Mouse (Mus musculus) MEL (cell line): ENCODE data around the gene Cenpp.

ENCODE experiments used
- CTCF ChIP-seq, 3 experiments: IDR thresholded peaks in 2 of 3; conservative IDR thresholded peaks in 1 of 3; 2 replicates each; pipeline ENCODE4 v1.5.1; 2011 to 2012; ENCODE audit warnings: low read length in 3 of 3, low read depth in 2 of 3, mild to moderate bottlenecking in 2 of 3, improper control_type of control experiment in 1 of 3, inconsistent platforms in 1 of 3, mixed read lengths in 1 of 3, moderate library complexity in 1 of 3; ENCODE audit not compliant: control insufficient read depth in 1 of 3, insufficient read depth in 1 of 3, poor library complexity in 1 of 3, severe bottlenecking in 1 of 3
- ELF1 ChIP-seq: IDR thresholded peaks from 2 replicates; pipeline ENCODE4 v1.6.1; 2014; ENCODE audit warnings: low read depth, mild to moderate bottlenecking, inconsistent platforms, low read length, improper control_type of control experiment, moderate library complexity
- EP300 ChIP-seq, 2 experiments: IDR thresholded peaks; 2 replicates each; pipeline ENCODE4 v1.6.1; 2011; ENCODE audit warnings: improper control_type of control experiment in 2 of 2, low read length in 2 of 2, low read depth in 1 of 2, mild to moderate bottlenecking in 1 of 2
- GATA1 ChIP-seq: IDR thresholded peaks from 2 replicates; pipeline ENCODE4 v1.6.1; 2011; ENCODE audit warnings: low read depth, low read length, improper control_type of control experiment
- POLR2A ChIP-seq, 2 experiments: IDR thresholded peaks; 2 replicates each; pipeline ENCODE4 v1.6.1; 2011 to 2012; ENCODE audit warnings: low read length in 2 of 2, mild to moderate bottlenecking in 2 of 2, control low read depth in 1 of 2, improper control_type of control experiment in 1 of 2, low read depth in 1 of 2, moderate library complexity in 1 of 2; ENCODE audit not compliant: control insufficient read depth in 1 of 2, insufficient read depth in 1 of 2, poor library complexity in 1 of 2
- TAL1 ChIP-seq: IDR thresholded peaks from 2 replicates; pipeline ENCODE4 v1.6.1; 2012; ENCODE audit warnings: mild to moderate bottlenecking, inconsistent platforms, low read length, moderate library complexity, mixed read lengths
- USF2 ChIP-seq, 2 experiments: IDR thresholded peaks; 2 replicates each; pipeline ENCODE4 v1.6.1; 2011 to 2012; ENCODE audit warnings: improper control_type of control experiment in 2 of 2, low read length in 2 of 2, borderline replicate concordance in 1 of 2, inconsistent platforms in 1 of 2, low read depth in 1 of 2, mild to moderate bottlenecking in 1 of 2; ENCODE audit not compliant: insufficient read depth in 1 of 2

GRCm38 (mm10) chr13:49547563-49548150 is 104.9 kb downstream of the Cenpp start:
- no peak for TF ChIP-seq TAL1
- no peak for TF ChIP-seq USF2 (IDR thresholded peaks at IDR 0.05; ENCODE audit: borderline replicate concordance in 1 of 2, insufficient read depth in 1 of 2, low read depth in 1 of 2, low read length in 2 of 2)
- no peak for TF ChIP-seq ELF1
- TF ChIP-seq POLR2A (IDR thresholded peaks at IDR 0.05; ENCODE audit: control insufficient read depth in 1 of 2, insufficient read depth in 1 of 2, low read depth in 1 of 2, low read length in 2 of 2, poor library complexity in 1 of 2), result no peak
- no peak for TF ChIP-seq GATA1
- no peak for TF ChIP-seq EP300 (IDR thresholded peaks at IDR 0.05; ENCODE audit: low read depth in 1 of 2, low read length in 2 of 2)
- TF ChIP-seq CTCF (IDR thresholded peaks at IDR 0.05 in 2 of 3, conservative IDR thresholded peaks at IDR 0.05 in 1 of 3; ENCODE audit: control insufficient read depth in 1 of 3, insufficient read depth in 1 of 3, low read depth in 2 of 3, low read length in 3 of 3, poor library complexity in 1 of 3, severe bottlenecking in 1 of 3), result no peak
